In genomic region chr7:49923376-49923775, GRCm38 (mm10) we compare ENCODE assay signal across 7 mouse cellular contexts. TPM values are rescaled to one million over a fixed set of nuclear protein-coding genes. Genes with fewer than 3 reads are reported as not detected.
DNase-seq lines count a peak whose midpoint lies in the region; ATAC-seq and TF ChIP-seq lines count a peak whose summit lies in the region.

No protein-coding gene starts in this region.

- peak overlapping the region; percentile 41 for H3K4me2 ChIP-seq in embryonic facial prominence, embryonic 13.5 days
- peak overlapping the region; percentile 42 for H3K4me2 ChIP-seq in limb, embryonic 13.5 days (replicated peaks)
- H3K4me2 ChIP-seq in midbrain, postnatal 0 days (ENCODE audit: low read depth, low read length, poor library complexity, severe bottlenecking): 0 out of 2 replicates have a peak overlapping the region, but pooled peaks have one; percentile 18

- H3K4me3 ChIP-seq in embryonic facial prominence, embryonic 13.5 days: no peak overlapping the region
- no peak overlapping the region for H3K4me3 ChIP-seq in limb, embryonic 13.5 days
- no peak overlapping the region for H3K4me3 ChIP-seq in midbrain, postnatal 0 days (ENCODE audit: low read depth, low read length)

- peak; percentile 86 for DNase-seq in adrenal gland, postnatal 14 days
- DNase-seq in heart, adult 8-10 months (ENCODE audit: low spot score): peak; percentile 72
- DNase-seq in kidney, adult 9 months: peak; percentile 82
- peak; percentile 92 for DNase-seq in midbrain, postnatal 0 days (ENCODE audit: low spot score)
- peak; percentile 43 to 69 for DNase-seq in spleen, postnatal 10 days (ENCODE audit: low spot score in 2 of 2)

- no peak overlapping the region for H3K27ac ChIP-seq in embryonic facial prominence, embryonic 13.5 days
- H3K27ac ChIP-seq in limb, embryonic 13.5 days: no peak overlapping the region
- peak overlapping the region; percentile 43; the same call in 1 of the 2 replicates for H3K27ac ChIP-seq in midbrain, postnatal 0 days (ENCODE audit: low read depth, low read length)

- no peak overlapping the region for H3K9ac ChIP-seq in embryonic facial prominence, embryonic 13.5 days
- H3K9ac ChIP-seq in limb, embryonic 13.5 days: 0 out of 2 replicates have a peak overlapping the region, but pooled peaks have one; percentile 19
- H3K9ac ChIP-seq in midbrain, postnatal 0 days (replicated peaks; ENCODE audit: low read length, poor library complexity, severe bottlenecking): no peak overlapping the region

- peak; percentile 99 for TF ChIP-seq CTCF in midbrain, postnatal 0 days (IDR thresholded peaks at IDR 0.05)

- ATAC-seq in embryonic facial prominence, embryonic 13.5 days (ENCODE audit: insufficient number of reproducible peaks, insufficient read depth, low FRiP score, low TSS enrichment, low read depth): no peak
- ATAC-seq in limb, embryonic 13.5 days (ENCODE audit: low FRiP score, low read depth): peak; percentile 73
- peak; percentile 82 for ATAC-seq in midbrain, postnatal 0 days (ENCODE audit: low FRiP score)

- under 1% methylated on average over 13 of the region's 13 CpGs for WGBS in embryonic facial prominence, embryonic 13.5 days
- under 1% methylated on average over 13 of the region's 13 CpGs for WGBS in limb, embryonic 13.5 days
- WGBS in midbrain, postnatal 0 days: 0% methylated on average over 13 of the region's 13 CpGs

- peaks cover 32% of the 10 kb centered on the region for H3K27me3 ChIP-seq in embryonic facial prominence, embryonic 13.5 days
- H3K27me3 ChIP-seq in limb, embryonic 13.5 days: peaks cover 30% of the 10 kb centered on the region
- H3K27me3 ChIP-seq in midbrain, postnatal 0 days (ENCODE audit: insufficient read depth, low read length): no peaks in the 10 kb centered on the region

- no peaks in the 10 kb centered on the region for H3K9me3 ChIP-seq in embryonic facial prominence, embryonic 13.5 days
- H3K9me3 ChIP-seq in limb, embryonic 13.5 days: no peaks in the 10 kb centered on the region
- no peaks in the 10 kb centered on the region for H3K9me3 ChIP-seq in midbrain, postnatal 0 days (ENCODE audit: low read length)

- H3K4me1 ChIP-seq in embryonic facial prominence, embryonic 13.5 days: 0 out of 2 replicates have a peak, but pooled peaks cover 4% of the 10 kb centered on the region
- no peaks in the 10 kb centered on the region for H3K4me1 ChIP-seq in limb, embryonic 13.5 days
- peaks cover 4% of the 10 kb centered on the region; the same call in 1 of the 2 replicates for H3K4me1 ChIP-seq in midbrain, postnatal 0 days (ENCODE audit: insufficient read depth, low read length)

- H3K36me3 ChIP-seq in embryonic facial prominence, embryonic 13.5 days: no peaks in the 10 kb centered on the region
- no peaks in the 10 kb centered on the region for H3K36me3 ChIP-seq in limb, embryonic 13.5 days
- H3K36me3 ChIP-seq in midbrain, postnatal 0 days (ENCODE audit: insufficient read depth, low read length): no peaks in the 10 kb centered on the region

RNA-seq across cellular contexts. Expression of gene Slc6a5, which starts 13.4 kb away (rescaled TPM):
- 1.1 and 1.7 TPM in 2 replicates for total RNA-seq in adrenal gland, postnatal 14 days (2021)
- polyA plus RNA-seq in embryonic facial prominence, embryonic 13.5 days (2015; fragmentation: Nextera tagmentation; extraction: Ambion mirVana): 0.20 TPM in 1 of 2 replicates, not detected in the other
- not detected for total RNA-seq in heart, adult 8-10 months (2022)
- polyA plus RNA-seq in limb, embryonic 13.5 days (2015; fragmentation: Nextera tagmentation; extraction: Ambion mirVana): 0.01 TPM in 1 of 2 replicates, not detected in the other
- total RNA-seq in midbrain, postnatal 0 days (2014; rRNA removed): 2.7 and 6.6 TPM in 2 replicates
- polyA plus RNA-seq in midbrain, postnatal 0 days (2015; fragmentation: Nextera tagmentation; extraction: Ambion mirVana): 0.22 and 0.36 TPM in 2 replicates

RNA-seq across cellular contexts. Expression of gene Nell1, which starts 51.3 kb away (rescaled TPM):
- 1.9 and 2.1 TPM in 2 replicates for total RNA-seq in adrenal gland, postnatal 14 days (2021)
- polyA plus RNA-seq in embryonic facial prominence, embryonic 13.5 days (2015; fragmentation: Nextera tagmentation; extraction: Ambion mirVana): 4.0 and 4.1 TPM in 2 replicates
- total RNA-seq in heart, adult 8-10 months (2022): under 1 TPM in 1 of 4 experiments, not detected in 3; 0.09 TPM
- 3.1 and 3.2 TPM in 2 replicates for polyA plus RNA-seq in limb, embryonic 13.5 days (2015; fragmentation: Nextera tagmentation; extraction: Ambion mirVana)
- 68.7 and 100 TPM in 2 replicates for total RNA-seq in midbrain, postnatal 0 days (2014; rRNA removed)
- polyA plus RNA-seq in midbrain, postnatal 0 days (2015; fragmentation: Nextera tagmentation; extraction: Ambion mirVana): 55.3 and 56.9 TPM in 2 replicates

Comparison
In these comparisons a context has a peak if more than half of its experiments do, and no peak if none do; other contexts are left out.
1. RNA of gene Nell1, which starts 51.3 kb away (total RNA-seq): 68.7 to 100 TPM in midbrain, postnatal 0 days; 1.9 to 2.1 TPM in adrenal gland, postnatal 14 days and 0.09 TPM in heart, adult 8-10 months; every median in the first group is over 10 times any median in the second.
2. Peak in every context shown above with its lines, with median percentiles within 50 percentile points of each other: DNase-seq and H3K4me2 ChIP-seq.